Mouse (Mus musculus) ES-E14 (cell line): ENCODE data around the gene Sgms1.

Experiments
- CHD2 ChIP-seq: IDR thresholded peaks from 2 replicates; pipeline ENCODE4 v1.6.1; 2014; ENCODE audit warnings: mild to moderate bottlenecking, low read depth, low read length, inconsistent platforms
- MAFK ChIP-seq: IDR thresholded peaks from 2 replicates; pipeline ENCODE4 v1.6.1; 2014; ENCODE audit warnings: mild to moderate bottlenecking, low read depth, low read length, inconsistent platforms; ENCODE audit not compliant: insufficient read depth
- ZNF384 ChIP-seq: IDR thresholded peaks from 2 replicates; pipeline ENCODE4 v1.6.1; 2012; ENCODE audit warnings: low read depth, low read length, inconsistent platforms

DNA sequence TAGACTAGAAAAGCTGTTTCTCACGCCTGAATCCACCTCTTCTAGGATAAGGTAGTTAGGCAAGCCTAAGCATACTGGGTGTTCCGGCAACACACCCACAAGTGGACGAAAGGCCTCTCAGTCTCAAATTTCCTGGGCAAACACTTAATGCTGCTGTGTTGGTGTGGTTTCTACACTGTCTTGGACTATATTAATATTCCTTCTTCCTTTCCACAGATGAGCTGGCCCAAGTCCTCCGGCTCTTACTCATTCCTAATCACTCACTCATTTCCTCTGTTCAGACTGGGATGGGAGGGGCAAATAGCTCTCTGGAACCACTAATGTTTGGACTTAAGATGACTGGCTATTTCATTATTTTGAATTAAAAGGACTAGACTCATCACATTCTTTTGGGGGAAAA lies 84.6 kb downstream of the Sgms1 start:
- TF ChIP-seq ZNF384 (no peak), MAFK (no peak), CHD2 (no peak)
